Mouse (Mus musculus): ENCODE data around the gene Hras.

The Hras gene

DNA sequence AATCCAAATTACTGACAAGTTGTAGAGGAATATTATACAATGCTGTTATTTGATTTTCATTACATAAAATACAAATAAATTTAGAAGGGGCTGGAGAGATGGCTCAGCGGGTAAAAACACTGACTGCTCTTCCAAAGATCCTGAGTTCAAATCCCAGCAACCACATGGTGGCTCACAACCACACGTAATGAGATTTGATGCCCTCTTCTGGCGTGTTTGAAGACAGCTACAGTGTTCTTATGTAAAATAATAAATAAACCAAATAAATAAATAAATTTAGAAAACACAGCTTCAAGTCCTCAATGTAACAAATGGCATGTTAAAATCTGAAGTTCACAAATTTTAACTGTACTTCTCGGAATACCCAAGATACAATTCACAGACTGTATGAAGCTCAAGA lies 18.7 kb downstream of the Hras start:
- no peak for DNase-seq (ENCODE audit: low read depth, low spot score)

DNA sequence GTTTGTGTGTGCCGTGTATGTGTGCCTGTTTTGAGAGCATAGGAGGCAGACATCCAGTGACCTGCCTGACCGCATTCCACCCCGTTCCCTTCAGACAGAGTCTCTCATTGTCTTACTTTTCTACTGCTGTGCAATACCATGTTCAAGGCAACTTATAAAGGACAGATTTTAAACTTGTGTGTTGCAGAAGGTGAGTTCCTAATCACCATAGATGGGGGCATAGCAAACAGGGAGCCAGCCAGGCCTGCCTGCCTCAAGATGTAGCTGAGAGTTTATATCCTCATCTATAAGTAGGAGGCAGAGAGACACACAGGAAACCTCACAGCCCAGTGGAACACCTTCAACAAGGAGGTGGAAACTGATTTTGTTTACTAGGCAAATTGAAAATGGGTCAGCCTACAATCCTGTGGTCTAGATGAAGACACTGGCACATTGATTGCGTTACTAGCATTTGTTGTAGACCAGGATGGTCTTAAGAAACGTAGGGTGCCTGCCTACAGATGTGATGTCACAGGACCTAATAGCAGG lies 20.4 kb downstream of the Hras start:
- DNase-seq (ENCODE audit: low read depth, low spot score), result no peak

DNA sequence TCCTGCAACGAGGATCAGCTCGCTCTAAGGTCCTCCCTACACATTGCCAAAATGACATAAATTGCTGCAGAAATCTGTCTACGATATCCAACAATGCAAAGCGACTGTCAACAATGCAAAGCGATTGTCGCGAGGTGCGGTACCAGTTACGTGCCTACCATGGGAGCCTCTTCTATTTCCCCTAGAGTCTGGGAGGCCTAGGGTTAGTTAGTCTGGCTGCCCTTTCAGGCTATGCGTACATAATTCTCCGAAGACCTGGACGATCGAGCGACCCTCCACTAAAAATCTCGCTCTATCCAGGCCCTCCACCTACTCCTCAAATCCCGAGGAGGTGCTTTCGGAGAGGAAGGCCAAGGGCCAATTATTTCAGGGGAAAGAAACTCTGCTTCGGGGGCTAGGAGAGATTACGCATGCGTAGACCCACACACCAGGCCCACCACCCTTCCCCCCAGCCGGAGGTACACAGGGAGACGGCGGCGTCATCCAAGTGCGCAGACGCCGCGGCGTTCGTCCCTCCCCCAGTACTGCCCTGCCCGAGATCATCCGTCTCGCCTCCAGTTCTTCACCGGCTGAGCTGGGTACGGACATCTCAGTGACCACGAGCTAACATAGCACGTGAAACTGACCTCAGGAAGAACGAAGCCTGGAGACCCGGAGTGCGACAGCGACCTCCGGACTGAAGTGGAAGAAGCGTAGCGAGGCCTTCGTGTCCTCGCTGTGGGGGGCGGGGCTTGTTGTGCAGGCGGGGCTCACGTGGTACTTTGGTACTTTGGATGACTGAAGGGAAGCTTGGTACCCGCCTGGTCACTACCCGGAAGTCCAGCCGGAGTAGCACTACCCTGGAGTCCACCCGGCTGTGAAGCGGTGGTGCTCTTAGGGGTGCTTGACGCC lies 21.4 kb downstream of the Hras start, which contains the start of gene Rnh1:
Gene Rnh1, minus strand, starts transcription at position 742 of the 891 bp plus-strand sequence.
- DNase-seq (ENCODE audit: low read depth, low spot score), result peak; percentile 97

DNA sequence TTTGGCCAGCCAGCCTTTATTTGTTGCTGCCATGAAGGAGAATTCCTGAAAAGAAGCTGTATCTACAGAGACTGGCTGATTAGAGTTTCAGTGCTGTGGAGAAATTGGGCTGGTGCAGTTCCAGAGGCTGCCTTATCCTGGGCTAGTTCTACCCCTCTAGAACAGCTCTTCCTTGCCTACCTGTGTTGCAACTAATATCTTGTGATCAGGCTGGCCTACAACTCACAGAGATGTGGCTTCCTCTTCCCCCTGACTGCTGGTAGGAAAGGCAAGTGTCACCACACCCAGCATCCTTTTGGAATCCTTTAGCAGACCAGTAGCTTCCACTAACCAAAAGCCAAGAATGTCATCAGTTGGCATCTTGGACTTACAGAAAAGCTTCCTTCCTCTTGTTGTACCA lies 23.9 kb downstream of the Hras start:
- DNase-seq (ENCODE audit: low read depth, low spot score), result no peak

DNA sequence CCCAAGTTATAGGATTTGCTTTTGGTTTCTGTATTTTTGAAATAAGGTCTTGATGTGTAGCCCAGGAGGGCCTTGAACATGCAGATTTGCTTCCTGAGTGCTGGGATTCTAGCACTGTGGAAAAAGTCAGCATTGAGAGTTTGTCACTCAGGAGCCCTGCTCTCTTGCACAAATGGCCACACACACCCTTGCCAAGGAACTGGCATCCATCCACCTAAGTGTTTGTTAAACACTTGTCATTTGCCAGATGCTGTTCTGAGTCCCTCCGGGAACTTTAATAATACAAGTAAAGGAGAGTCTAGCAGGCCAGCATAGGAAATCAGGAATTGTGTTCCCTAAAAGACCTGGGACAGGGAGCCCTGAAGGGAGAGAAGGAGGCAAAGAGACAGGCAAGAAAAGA lies 24.5 kb downstream of the Hras start:
- no peak for DNase-seq (ENCODE audit: low read depth, low spot score)

DNA sequence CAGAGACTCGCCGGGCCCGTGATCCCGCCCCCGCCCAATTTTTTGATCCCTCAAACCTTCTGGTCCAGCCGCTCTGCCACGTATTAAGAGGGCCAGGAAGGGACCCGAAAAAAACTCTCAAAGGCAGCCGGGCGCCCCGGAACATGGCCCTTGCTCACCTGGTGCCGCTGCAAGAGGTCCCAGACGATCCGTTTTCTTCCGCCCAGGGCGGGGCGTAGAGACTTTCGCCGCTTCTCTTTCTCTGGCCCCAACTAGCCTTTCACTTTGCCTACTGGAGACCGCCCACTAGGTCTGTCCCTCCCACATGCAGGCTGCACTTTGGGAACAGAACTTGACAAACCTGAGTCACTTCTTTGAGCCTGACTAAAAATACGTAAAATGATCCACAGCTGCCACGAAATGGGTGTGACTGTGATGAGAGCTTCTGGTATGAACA lies 25.3 kb downstream of the Hras start:
- peak; percentile 37 for DNase-seq (ENCODE audit: low read depth, low spot score)

DNA sequence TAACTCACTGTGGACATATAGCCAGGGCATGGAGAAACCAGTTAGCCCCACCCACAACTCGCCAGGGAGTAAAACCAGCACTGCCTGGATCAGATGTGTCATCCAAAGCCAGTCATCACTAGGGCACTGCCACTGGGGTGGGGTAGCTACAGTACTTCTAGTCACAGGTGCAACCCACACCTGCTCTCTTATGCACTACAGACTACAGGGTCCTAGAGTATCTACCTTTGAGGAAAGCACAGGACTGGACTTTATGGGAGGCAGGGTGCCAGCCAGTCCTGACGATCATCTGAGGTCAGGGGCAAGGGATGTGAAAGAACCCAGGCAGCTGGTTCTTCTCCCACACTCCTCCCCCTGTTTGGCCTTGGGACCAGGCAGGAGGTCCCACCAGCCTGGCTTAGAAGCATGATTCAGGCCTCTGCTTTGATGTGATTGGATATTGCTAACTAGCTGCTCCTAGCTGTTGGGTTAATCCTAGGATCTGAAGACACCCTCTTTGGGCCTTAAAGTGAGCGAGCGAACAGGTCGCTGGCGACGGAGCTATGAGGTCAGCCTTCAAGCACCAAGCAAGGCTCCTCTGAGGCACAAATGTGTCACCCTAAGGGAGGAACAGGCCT lies 25.8 kb downstream of the Hras start:
- DNase-seq (ENCODE audit: low read depth, low spot score), result peak; percentile 20

DNA sequence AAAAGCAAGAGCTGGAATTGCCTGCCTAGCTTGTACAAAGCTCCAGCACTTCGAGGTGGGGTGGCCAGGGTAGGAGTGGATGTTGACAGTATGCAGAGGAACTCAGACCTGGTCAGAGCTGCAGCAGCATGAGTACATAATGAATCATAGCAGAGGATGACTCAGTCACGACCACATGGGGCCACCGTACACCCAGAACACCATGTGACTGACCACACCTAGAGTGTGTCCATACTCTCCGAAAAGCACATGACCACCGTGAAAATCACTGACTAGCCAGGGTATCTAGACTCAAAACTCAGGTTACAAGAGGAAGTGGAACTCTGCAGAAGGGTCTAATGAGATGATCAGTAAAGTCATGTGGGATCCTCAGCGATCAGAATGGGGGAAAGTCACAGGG lies 29.0 kb downstream of the Hras start:
- DNase-seq (ENCODE audit: low read depth, low spot score), result no peak

DNA sequence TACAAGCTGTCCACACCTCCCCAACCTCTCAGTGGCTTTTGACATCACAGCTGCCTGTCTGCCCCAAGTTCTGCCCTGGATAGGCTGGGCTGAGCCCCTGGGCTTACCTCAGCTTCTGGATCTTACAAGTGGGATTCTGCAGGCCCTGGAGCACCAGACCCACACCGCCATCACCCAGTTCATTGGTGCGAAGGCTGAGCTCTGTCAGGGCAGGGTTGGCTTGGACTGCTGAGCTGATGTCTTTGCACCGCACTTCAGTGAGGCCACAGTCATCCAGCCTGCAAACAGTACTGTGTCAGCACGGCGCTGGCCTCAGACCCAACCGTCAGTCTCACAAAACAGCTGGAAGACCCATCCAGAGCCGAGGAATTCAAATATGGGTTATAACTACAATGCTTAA lies 29.4 kb downstream of the Hras start:
- no peak for DNase-seq (ENCODE audit: low read depth, low spot score)

DNA sequence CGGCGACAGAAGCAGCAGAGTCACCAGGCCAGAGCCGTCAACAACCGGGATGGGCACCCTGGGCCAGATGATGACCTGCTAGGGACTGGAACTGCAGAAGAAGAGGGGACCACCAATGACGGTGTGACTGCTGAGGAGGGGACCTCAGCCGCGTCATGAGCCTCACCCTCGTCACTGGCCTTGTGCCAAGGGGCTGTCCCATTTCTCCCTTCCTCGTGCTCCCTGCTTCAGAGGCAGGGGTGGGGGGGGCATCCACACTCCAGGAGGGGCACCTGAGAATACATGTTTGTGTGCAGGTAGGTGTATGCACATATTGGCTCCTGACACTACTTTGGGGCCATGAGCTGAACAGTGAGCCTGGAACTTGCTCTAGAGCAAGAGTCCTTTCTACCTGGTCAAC lies 38.4 kb downstream of the Hras start:
- no peak for DNase-seq (ENCODE audit: low read depth, low spot score)

DNA sequence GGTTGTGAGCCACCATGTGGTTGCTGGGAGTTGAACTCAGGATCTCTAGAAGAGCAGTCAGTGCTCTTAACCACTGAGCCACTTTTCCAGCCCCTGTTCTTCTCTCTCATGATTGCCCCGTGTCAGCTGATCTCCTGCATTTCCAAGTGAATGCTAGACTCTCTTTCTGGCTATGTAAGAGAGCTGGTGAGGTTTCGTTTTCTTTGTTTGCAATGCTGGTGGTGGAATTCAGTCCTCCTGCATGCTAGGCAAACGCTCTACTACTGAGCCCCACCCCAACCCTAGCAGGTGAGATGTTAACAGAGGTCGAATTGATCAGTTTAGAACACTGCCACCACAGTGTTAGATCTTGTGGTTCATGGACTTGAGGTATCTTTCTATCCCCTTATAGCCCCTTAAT lies 45.2 kb downstream of the Hras start:
- no peak for DNase-seq (ENCODE audit: low read depth, low spot score)

DNA sequence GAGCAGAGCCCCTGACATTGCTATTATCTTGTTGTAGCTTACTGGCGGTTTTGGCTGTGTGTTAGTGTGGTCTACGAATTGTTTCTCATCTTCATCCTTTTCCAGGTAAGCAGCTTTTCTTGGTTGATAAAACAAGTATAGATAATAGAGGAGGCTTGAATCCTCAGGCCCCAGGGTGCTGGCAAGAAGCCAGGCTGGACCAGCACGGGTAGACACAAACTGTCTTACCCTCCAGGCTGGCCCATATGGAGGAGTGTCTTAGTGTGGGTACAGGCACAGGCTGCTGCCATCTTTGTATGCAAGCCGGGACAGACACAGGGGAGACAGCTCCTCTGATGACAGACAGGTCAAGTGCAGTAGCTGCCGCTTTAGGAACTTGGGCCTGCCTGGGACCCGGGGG lies 46.8 kb downstream of the Hras start:
- no peak for DNase-seq (ENCODE audit: low read depth, low spot score)

DNA sequence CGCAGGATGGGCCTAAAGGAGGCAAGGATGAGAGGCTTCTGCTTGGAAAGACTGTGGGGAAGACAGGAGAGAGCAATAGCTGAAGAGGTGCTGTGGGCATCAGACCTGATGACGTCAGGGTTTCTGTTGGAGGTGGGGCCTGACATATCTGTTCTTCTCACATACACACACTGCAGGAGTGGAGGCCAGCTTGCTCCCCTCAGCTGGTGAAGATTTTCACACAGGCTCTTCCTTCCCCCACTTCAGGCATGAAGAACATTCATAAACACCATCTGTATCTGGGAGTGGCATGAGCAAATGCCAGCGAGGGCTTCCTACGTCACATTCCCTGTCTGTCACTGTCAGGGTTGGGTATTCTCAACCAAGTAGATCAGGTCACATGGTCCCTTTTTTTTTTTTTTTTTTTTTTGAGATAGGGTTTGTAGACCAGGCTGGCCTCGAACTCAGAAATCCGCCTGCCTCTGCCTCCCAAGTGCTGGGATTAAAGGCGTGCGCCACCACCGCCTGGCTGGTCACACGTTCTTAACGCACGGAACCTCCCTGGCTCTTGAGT lies 47.7 kb downstream of the Hras start:
- no peak for DNase-seq (ENCODE audit: low read depth, low spot score)

DNA sequence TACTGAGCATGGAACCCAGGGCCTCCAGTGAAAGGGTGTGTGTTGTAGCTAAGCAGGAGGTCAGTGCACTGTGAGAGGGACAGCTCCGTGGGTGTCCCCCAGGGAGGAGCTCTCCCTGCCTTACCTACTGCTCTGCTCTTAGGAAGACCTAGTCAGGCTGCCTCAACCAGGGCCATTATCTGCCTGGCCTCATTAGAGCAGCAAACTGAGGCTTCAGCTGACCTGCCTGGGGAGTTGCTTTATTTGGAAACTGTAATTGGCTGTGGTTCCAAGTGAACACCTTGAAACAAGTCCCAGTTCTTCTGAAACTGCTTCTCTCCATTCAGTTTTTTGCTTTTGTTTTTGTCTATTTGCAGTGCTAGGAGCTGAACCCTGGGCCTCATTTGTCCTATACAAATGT lies 48.4 kb downstream of the Hras start:
- DNase-seq (ENCODE audit: low read depth, low spot score), result no peak

DNA sequence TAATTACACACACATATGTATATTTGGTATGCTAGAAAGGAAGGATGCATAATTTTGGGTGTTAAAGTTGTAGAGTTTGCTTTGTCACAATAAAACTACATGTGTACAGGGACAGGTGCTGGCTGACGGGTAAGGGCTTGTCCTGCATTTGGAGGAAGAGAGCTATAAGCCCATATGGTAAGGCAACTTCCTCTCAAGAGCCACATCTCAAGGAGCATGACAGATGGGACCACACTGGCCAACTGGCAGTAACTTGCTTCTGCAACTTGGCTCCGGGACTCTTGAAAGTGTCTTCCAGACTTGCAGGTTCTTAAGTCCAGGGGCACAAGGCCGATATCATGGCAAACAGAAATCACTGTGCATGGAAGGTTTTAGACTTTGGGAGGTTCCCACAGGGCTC lies 49.2 kb downstream of the Hras start:
- no peak for DNase-seq (ENCODE audit: low read depth, low spot score)

DNA sequence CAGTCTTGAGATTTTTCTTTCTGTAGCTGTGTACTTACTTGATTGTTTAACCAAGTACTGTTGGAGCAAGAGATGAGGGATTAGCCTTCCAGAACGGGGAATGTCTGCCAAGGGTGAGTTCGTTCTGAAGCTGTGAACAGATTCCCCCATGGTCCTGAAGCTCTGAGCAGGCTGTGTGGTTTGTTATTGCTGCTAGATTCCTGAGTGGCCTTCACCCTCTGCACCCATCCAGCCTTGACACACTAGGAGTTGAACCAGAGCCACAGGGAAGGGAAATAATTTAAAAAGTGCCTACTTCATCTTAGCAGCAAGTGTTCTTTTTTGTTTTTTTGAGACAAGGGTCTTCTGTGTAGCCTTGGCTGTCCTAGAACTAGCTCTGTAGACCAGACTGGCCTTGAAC lies 49.9 kb downstream of the Hras start:
- no peak for DNase-seq (ENCODE audit: low read depth, low spot score)

DNA sequence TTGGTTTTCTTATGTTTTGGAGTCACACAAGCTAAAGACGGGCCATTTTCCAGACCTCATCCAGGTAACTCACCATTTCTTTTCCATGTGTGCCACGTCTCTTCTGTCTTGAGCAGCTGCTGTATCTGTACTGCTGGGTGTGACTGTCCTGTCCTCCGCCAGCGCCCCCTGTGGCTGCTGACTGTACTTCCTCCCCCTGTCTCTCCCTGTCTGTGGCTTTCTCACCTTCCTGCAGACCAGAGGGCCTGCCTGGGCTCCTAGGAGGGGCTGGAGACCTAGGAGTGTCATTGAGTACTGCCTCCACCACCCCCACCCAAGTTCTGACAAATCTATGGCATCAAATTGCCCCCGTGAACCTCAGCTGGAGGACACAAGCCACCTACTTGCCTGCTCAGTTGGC lies 50.7 kb downstream of the Hras start:
- DNase-seq (ENCODE audit: low read depth, low spot score), result peak; percentile 39

DNA sequence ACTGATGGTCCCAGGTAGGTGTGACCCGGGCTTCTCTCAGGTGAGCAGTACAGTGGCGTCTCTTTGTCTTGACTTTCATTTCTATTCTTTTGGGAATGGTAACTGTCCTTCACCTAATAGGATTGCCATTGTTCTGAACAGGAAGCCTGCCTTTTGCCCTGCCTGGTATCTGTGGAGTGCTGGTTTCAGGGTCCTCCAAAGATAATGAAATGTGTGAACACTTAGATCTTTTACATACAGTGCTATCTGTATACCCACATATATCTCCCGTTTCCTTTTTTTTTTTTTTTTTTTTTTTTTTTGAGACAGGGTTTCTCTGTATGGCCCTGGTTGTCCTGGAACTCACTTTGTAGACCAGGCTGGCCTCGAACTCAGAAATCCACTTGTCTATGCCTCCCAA lies 52.5 kb downstream of the Hras start:
- DNase-seq (ENCODE audit: low read depth, low spot score), result no peak
